Mouse (Mus musculus) hindbrain, embryonic 12.5 days (tissue): ENCODE results near the gene Per1. TPM values are rescaled to one million over a fixed set of nuclear protein-coding genes. Genes with fewer than 3 reads are reported as not detected.
"Not testable (repeated sequence)": the region's sequence is repeated elsewhere in the genome, so short reads cannot be mapped to it uniquely, and the experiment has no call there.

ENCODE experiments used
- ATAC-seq: fragments of 200-750 bp; cut with Nextera tagmentation; 2 replicates; pipeline ENCODE4 v1.8.0; 2017; ENCODE audit warnings: moderate TSS enrichment; ENCODE audit not compliant: low FRiP score
- H3K27ac ChIP-seq: fragments of 300-500 bp; sonication (generic); 2 replicates; pipeline ENCODE4 v1.5.1; 2016; ENCODE audit warnings: mild to moderate bottlenecking
- H3K27me3 ChIP-seq: fragments of 300-500 bp; sonication (generic); 2 replicates; pipeline ENCODE4 v1.6.1; 2016; ENCODE audit warnings: mild to moderate bottlenecking
- H3K36me3 ChIP-seq: fragments of 300-500 bp; sonication (generic); 2 replicates; pipeline ENCODE4 v1.6.1; 2016; ENCODE audit warnings: mild to moderate bottlenecking
- H3K4me1 ChIP-seq: fragments of 300-500 bp; sonication (generic); 2 replicates; pipeline ENCODE4 v1.6.1; 2016
- H3K4me2 ChIP-seq: fragments of 300-500 bp; sonication (generic); replicated peaks from 2 replicates; pipeline ENCODE4 v1.6.1; 2016; ENCODE audit warnings: mild to moderate bottlenecking
- H3K4me3 ChIP-seq: fragments of 300-500 bp; sonication (generic); 2 replicates; pipeline ENCODE4 v1.5.1; 2016; ENCODE audit warnings: mild to moderate bottlenecking
- H3K9ac ChIP-seq: fragments of 300-500 bp; sonication (generic); 2 replicates; pipeline ENCODE4 v1.6.1; 2016; ENCODE audit warnings: mild to moderate bottlenecking, moderate library complexity
- H3K9me3 ChIP-seq: fragments of 300-500 bp; sonication (generic); replicated peaks from 2 replicates; pipeline ENCODE4 v1.6.1; 2016; ENCODE audit warnings: mild to moderate bottlenecking
- WGBS: fragments of 180-500 bp; shearing (Covaris S2); methylation state at CpG from one replicate; pipeline ENCODE4 v1.1.7; 2016; 5-methylcytosine and 5-hydroxymethylcytosine counted together
- polyA plus RNA-seq: library from polyadenylated mRNA; unstranded; fragments of >200 nt; fragmentation: Nextera tagmentation; extraction: Ambion mirVana; gene quantifications from 2 replicates; pipeline ENCODE4 v1.2.1, GENCODE M21; 2016

Per1 gene
- polyA plus RNA-seq, 1 experiment from 2014 or later, result 9.8 TPM

- 1% methylated on average over 66 of the region's 67 CpGs for WGBS
- peak; percentile 77 for ATAC-seq
- H3K4me1 ChIP-seq, result peaks cover 30% of the 10 kb centered on the region
Observed at GRCm38 (mm10) chr11:69088103-69088855, 6.7 kb upstream of the Per1 start, which contains the start of gene Vamp2. Vamp2 (plus strand) TSS chr11:69088490.

GRCm38 (mm10) chr11:69088856-69089615, 6.0 kb upstream of the Per1 start:
- ATAC-seq, result peak; percentile 38
- Histone ChIP-seq H3K36me3 (peaks cover 24% of the 10 kb centered on the region; the same call in 1 of the 2 replicates), H3K4me2 (peak overlapping the region; percentile 84), H3K9ac (peak overlapping the region; percentile 99), H3K4me1 (peaks cover 30% of the 10 kb centered on the region), H3K27ac (peak overlapping the region; percentile 95), H3K4me3 (peak overlapping the region; percentile 98), H3K27me3 (no peaks in the 10 kb centered on the region), H3K9me3 (no peaks in the 10 kb centered on the region)
- WGBS, result 11% methylated on average over 25 of the region's 25 CpGs

More at GRCm38 (mm10) chr11:69088103-69088855, 6.7 kb upstream of the Per1 start, which contains the start of gene Vamp2:
- Histone ChIP-seq H3K9ac (peak within 1 kb of the TSS; percentile 99), H3K4me2 (peak within 1 kb of the TSS; percentile 84), H3K27me3 (no peaks in the 10 kb centered on the region), H3K36me3 (peaks cover 24% of the 10 kb centered on the region; the same call in 1 of the 2 replicates), H3K27ac (peak within 1 kb of the TSS; percentile 95), H3K4me3 (peak within 1 kb of the TSS; percentile 98), H3K9me3 (no peaks in the 10 kb centered on the region)

- 90% methylated on average over 12 of the region's 12 CpGs for whole genome bisulfite sequencing
- H3K27ac ChIP-seq, result 0 out of 2 replicates have a peak overlapping the region, but pooled peaks have one; percentile 95
- ATAC-seq, result no peak
- peaks cover 35% of the 10 kb centered on the region for H3K4me1 ChIP-seq
- H3K9me3 ChIP-seq, result no peaks in the 10 kb centered on the region
- H3K27me3 ChIP-seq, result no peaks in the 10 kb centered on the region
- H3K36me3 ChIP-seq, result peaks cover 24% of the 10 kb centered on the region; the same call in 1 of the 2 replicates
- H3K4me2 ChIP-seq, result peak overlapping the region; percentile 84
- peak overlapping the region; percentile 99 for H3K9ac ChIP-seq
- peak overlapping the region; percentile 98 for H3K4me3 ChIP-seq
Observed at GRCm38 (mm10) chr11:69089616-69090290, 5.3 kb upstream of the Per1 start.

- H3K4me3 ChIP-seq, result no peak overlapping the region
Observed at GRCm38 (mm10) chr11:69090367-69090766, 4.7 kb upstream of the Per1 start.

GRCm38 (mm10) chr11:69091566-69092385, 3.2 kb upstream of the Per1 start:
- no peaks in the 10 kb centered on the region for H3K27me3 ChIP-seq
- H3K27ac ChIP-seq, result no peak overlapping the region
- H3K9me3 ChIP-seq, result no peaks in the 10 kb centered on the region
- H3K9ac ChIP-seq, result no peak overlapping the region
- H3K4me3 ChIP-seq, result no peak overlapping the region
- H3K4me1 ChIP-seq, result peaks cover 50% of the 10 kb centered on the region
- H3K36me3 ChIP-seq, result peaks cover 24% of the 10 kb centered on the region; the same call in 1 of the 2 replicates
- ATAC-seq, result no peak
- WGBS, result 67% methylated on average over 7 of the region's 7 CpGs
- H3K4me2 ChIP-seq, result no peak overlapping the region

More at GRCm38 (mm10) chr11:69090367-69090766, 4.7 kb upstream of the Per1 start:
- 61% methylated on average over 6 of the region's 6 CpGs for WGBS
- Histone ChIP-seq H3K9me3 (no peaks in the 10 kb centered on the region), H3K4me1 (peaks cover 37% of the 10 kb centered on the region), H3K9ac (peak overlapping the region; percentile 38), H3K36me3 (peaks cover 24% of the 10 kb centered on the region; the same call in 1 of the 2 replicates), H3K27me3 (no peaks in the 10 kb centered on the region), H3K4me2 (no peak overlapping the region), H3K27ac (no peak overlapping the region)
- no peak for ATAC-seq

- Histone ChIP-seq H3K27me3 (no peaks in the 10 kb centered on the region), H3K27ac (no peak overlapping the region), H3K36me3 (peaks cover 24% of the 10 kb centered on the region; the same call in 1 of the 2 replicates), H3K9ac (no peak overlapping the region), H3K4me3 (no peak overlapping the region), H3K4me2 (no peak overlapping the region), H3K9me3 (no peaks in the 10 kb centered on the region), H3K4me1 (peaks cover 56% of the 10 kb centered on the region)
- WGBS, result 2% methylated on average over 3 of the region's 3 CpGs
- no peak for ATAC-seq
Observed at GRCm38 (mm10) chr11:69092386-69092751, 2.6 kb upstream of the Per1 start.

GRCm38 (mm10) chr11:69092871-69093270, 2.1 kb upstream of the Per1 start:
- H3K27me3 ChIP-seq, result no peaks in the 10 kb centered on the region
- 89% methylated on average over 4 of the region's 4 CpGs for WGBS
- no peak overlapping the region for H3K27ac ChIP-seq
- no peak overlapping the region for H3K9ac ChIP-seq
- no peak overlapping the region for H3K4me3 ChIP-seq
- ATAC-seq, result no peak
- H3K4me2 ChIP-seq, result no peak overlapping the region
- peaks cover 24% of the 10 kb centered on the region; the same call in 1 of the 2 replicates for H3K36me3 ChIP-seq
- no peaks in the 10 kb centered on the region for H3K9me3 ChIP-seq
- H3K4me1 ChIP-seq, result peaks cover 56% of the 10 kb centered on the region

- H3K4me2 ChIP-seq, H3K27me3 ChIP-seq, H3K9ac ChIP-seq, ATAC-seq, H3K4me3 ChIP-seq, H3K27ac ChIP-seq, H3K9me3 ChIP-seq: not testable (repeated sequence)
- 91% methylated on average over 7 of the region's 7 CpGs for WGBS
- H3K4me1 ChIP-seq, result peaks cover 63% of the 10 kb centered on the region
- peaks cover 24% of the 10 kb centered on the region; the same call in 1 of the 2 replicates for H3K36me3 ChIP-seq
Observed at GRCm38 (mm10) chr11:69093856-69094255, 1.2 kb upstream of the Per1 start.

GRCm38 (mm10) chr11:69095511-69096231, 654 bp downstream of the Per1 start:
- no peak for ATAC-seq
- peak overlapping the region; percentile 70 for H3K27ac ChIP-seq
- H3K4me1 ChIP-seq, result peaks cover 63% of the 10 kb centered on the region
- no peaks in the 10 kb centered on the region for H3K9me3 ChIP-seq
- H3K27me3 ChIP-seq, result no peaks in the 10 kb centered on the region
- peaks cover 20% of the 10 kb centered on the region; the same call in 1 of the 2 replicates for H3K36me3 ChIP-seq
- peak overlapping the region; percentile 60 for H3K9ac ChIP-seq
- 3% methylated on average over 27 of the region's 27 CpGs for WGBS
- H3K4me2 ChIP-seq, result peak overlapping the region; percentile 93
- peak overlapping the region; percentile 46 for H3K4me3 ChIP-seq

GRCm38 (mm10) chr11:69096360-69096986, 1.5 kb downstream of the Per1 start:
- no peaks in the 10 kb centered on the region for H3K9me3 ChIP-seq
- H3K27ac ChIP-seq, result peak overlapping the region; percentile 82
- H3K4me3 ChIP-seq, result peak overlapping the region; percentile 46
- H3K36me3 ChIP-seq, result peaks cover 22% of the 10 kb centered on the region
- peak overlapping the region; percentile 93 for H3K4me2 ChIP-seq
- peaks cover 60% of the 10 kb centered on the region for H3K4me1 ChIP-seq
- H3K9ac ChIP-seq, result peak overlapping the region; percentile 63
- 12% methylated on average over 9 of the region's 9 CpGs for WGBS
- ATAC-seq, result no peak
- no peaks in the 10 kb centered on the region for H3K27me3 ChIP-seq
